Mouse (Mus musculus): ENCODE measurements at regions not wholly inside any gene's neighbourhood (a gene's known extent, or its start where the extent isn't known, plus 50 kb on each side); places are given as distances from the start of the nearest gene placed in this dataset.

GRCm38 (mm10) chr13:71150092-71150491, 308.5 kb upstream of the Adamts16 start:
- TF ChIP-seq EP300 (IDR thresholded peaks at IDR 0.05; ENCODE audit: low read depth) (no peak), CTCF (IDR thresholded peaks at IDR 0.05; ENCODE audit: low read depth) (no peak)
